Mouse (Mus musculus): ENCODE measurements around the gene Vrk1.

DNA sequence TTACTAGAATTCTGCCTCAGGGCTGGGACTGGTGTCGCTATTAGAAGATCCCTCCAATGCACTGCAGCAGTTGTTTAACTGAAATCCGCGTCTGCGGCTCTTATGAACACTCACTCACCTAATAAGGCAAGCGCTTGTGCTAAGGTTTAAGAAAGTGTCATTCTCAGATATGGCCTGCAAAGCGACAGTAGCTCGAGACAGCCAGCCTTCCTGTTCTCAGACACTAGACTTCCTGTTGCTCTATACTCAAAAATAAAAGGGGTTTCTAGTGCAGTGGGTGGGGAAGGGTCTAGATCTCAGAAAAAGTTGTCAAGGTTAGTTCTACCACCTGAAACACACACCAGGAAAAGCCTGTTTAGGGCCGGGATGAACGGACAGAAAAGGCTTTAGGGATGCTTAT lies 21.9 kb downstream of the Vrk1 start:
- TF ChIP-seq GATA1 (IDR thresholded peaks at IDR 0.05; ENCODE audit: borderline replicate concordance, low read length) (no peak), FLI1 (IDR thresholded peaks at IDR 0.05; ENCODE audit: low read length) (no peak)

Measured in megakaryocyte, embryonic 14.5 days (primary cell).